Mouse (Mus musculus) CH12.LX (cell line): Measurements from ENCODE around the gene Slc25a10. TPM values are rescaled to one million over a fixed set of nuclear protein-coding genes. Genes with fewer than 3 reads are reported as not detected.

Experiments
- DNase-seq: peaks from one replicate; pipeline ENCODE4 v3.0.0-alpha.2; 2013; ENCODE audit errors: extremely low read depth
- H3K27ac ChIP-seq: 2 replicates; pipeline ENCODE4 v1.5.1; 2012; ENCODE audit warnings: low read depth, mild to moderate bottlenecking, control low read depth, moderate library complexity; ENCODE audit not compliant: insufficient read depth
- H3K27me3 ChIP-seq: replicated peaks from 2 replicates; pipeline ENCODE3; 2012; ENCODE audit warnings: inconsistent platforms
- H3K36me3 ChIP-seq, 2 experiments: replicated peaks in 1 of 2; 2 replicates each; pipeline versions ENCODE3 to v1.6.1; 2012; ENCODE audit warnings: inconsistent platforms in 1 of 2, low read length in 1 of 2, mild to moderate bottlenecking in 1 of 2, mixed read lengths in 1 of 2, moderate library complexity in 1 of 2; ENCODE audit not compliant: control insufficient read depth in 1 of 2, insufficient read depth in 1 of 2
- H3K4me1 ChIP-seq, 2 experiments: 2 replicates each; pipeline ENCODE4 v1.6.1; 2012; ENCODE audit warnings: inconsistent platforms in 1 of 2, moderate library complexity in 1 of 2; ENCODE audit not compliant: insufficient read depth in 2 of 2, control insufficient read depth in 1 of 2
- H3K4me2 ChIP-seq: 2 replicates; pipeline ENCODE4 v1.6.1; 2012; ENCODE audit warnings: low read depth, mild to moderate bottlenecking, control low read depth; ENCODE audit not compliant: poor library complexity, insufficient read depth, severe bottlenecking
- H3K4me3 ChIP-seq, 3 experiments: fragments of 150-350 bp in 1 of 3; sonication (generic) in 1 of 3; replicated peaks in 1 of 3; 2 replicates each; pipeline versions ENCODE3 to v1.5.1; 2011 to 2012; ENCODE audit warnings: low read depth in 2 of 3, low read length in 2 of 3, mild to moderate bottlenecking in 2 of 3, moderate library complexity in 2 of 3, control low read depth in 1 of 3, improper control_type of control experiment in 1 of 3, inconsistent platforms in 1 of 3, mixed read lengths in 1 of 3; ENCODE audit not compliant: poor library complexity in 1 of 3
- H3K79me2 ChIP-seq: replicated peaks from 2 replicates; pipeline ENCODE4 v1.6.1; 2012; ENCODE audit warnings: mild to moderate bottlenecking, moderate library complexity; ENCODE audit not compliant: control insufficient read depth, poor library complexity, insufficient read depth, severe bottlenecking; ENCODE audit errors: extremely low read depth
- H3K9ac ChIP-seq: 2 replicates; pipeline ENCODE4 v1.6.1; 2012; ENCODE audit warnings: low read depth, mild to moderate bottlenecking, control low read depth, moderate library complexity; ENCODE audit not compliant: insufficient read depth
- H3K9me3 ChIP-seq: replicated peaks from 2 replicates; pipeline ENCODE3; 2012; ENCODE audit warnings: low read length, inconsistent platforms, mixed read lengths
- BHLHE40 ChIP-seq: IDR thresholded peaks from 2 replicates; pipeline ENCODE4 v1.6.1; 2011; ENCODE audit warnings: mild to moderate bottlenecking, low read depth, low read length, improper control_type of control experiment
- E2F4 ChIP-seq: IDR thresholded peaks from 2 replicates; pipeline ENCODE4 v1.6.1; 2011; ENCODE audit warnings: low read depth, low read length, improper control_type of control experiment; ENCODE audit not compliant: insufficient replicate concordance
- EP300 ChIP-seq: IDR thresholded peaks from 2 replicates; pipeline ENCODE4 v1.6.1; 2011; ENCODE audit warnings: low read length, improper control_type of control experiment
- HCFC1 ChIP-seq: IDR thresholded peaks from 2 replicates; pipeline ENCODE4 v1.6.1; 2012; ENCODE audit warnings: low read depth, mild to moderate bottlenecking, inconsistent platforms, low read length, improper control_type of control experiment
- IRF4 ChIP-seq: IDR thresholded peaks from 2 replicates; pipeline ENCODE4 v1.6.1; 2014; ENCODE audit warnings: low read depth, mild to moderate bottlenecking, inconsistent platforms, low read length, improper control_type of control experiment
- MAZ ChIP-seq: IDR thresholded peaks from 2 replicates; pipeline ENCODE4 v1.6.1; 2012; ENCODE audit warnings: low read depth, mild to moderate bottlenecking, inconsistent platforms, low read length, improper control_type of control experiment, moderate library complexity
- MEF2A ChIP-seq: IDR thresholded peaks from 2 replicates; pipeline ENCODE4 v1.6.1; 2014; ENCODE audit warnings: low read depth, mild to moderate bottlenecking, inconsistent platforms, low read length, improper control_type of control experiment, borderline replicate concordance
- MXI1 ChIP-seq: IDR thresholded peaks from 2 replicates; pipeline ENCODE4 v1.6.1; 2011; ENCODE audit warnings: mild to moderate bottlenecking, low read depth, low read length, improper control_type of control experiment
- MYC ChIP-seq: IDR thresholded peaks from 2 replicates; pipeline ENCODE4 v1.6.1; 2011; ENCODE audit warnings: low read depth, mild to moderate bottlenecking, improper control_type of control experiment, low read length
- NELFE ChIP-seq: IDR thresholded peaks from 2 replicates; pipeline ENCODE4 v1.6.1; 2011; ENCODE audit warnings: low read depth, low read length, improper control_type of control experiment
- NRF1 ChIP-seq: IDR thresholded peaks from 2 replicates; pipeline ENCODE4 v1.6.1; 2014; ENCODE audit warnings: low read depth, mild to moderate bottlenecking, inconsistent platforms, low read length, improper control_type of control experiment, moderate library complexity
- POLR2AphosphoS2 ChIP-seq: IDR thresholded peaks from 2 replicates; pipeline ENCODE4 v1.6.1; 2011; ENCODE audit warnings: low read depth, low read length, improper control_type of control experiment
- RAD21 ChIP-seq: IDR thresholded peaks from 2 replicates; pipeline ENCODE4 v1.6.1; 2011; ENCODE audit warnings: low read depth, mild to moderate bottlenecking, low read length, improper control_type of control experiment, moderate library complexity
- RCOR1 ChIP-seq: conservative IDR thresholded peaks from 2 replicates; pipeline ENCODE4 v1.6.1; 2012; ENCODE audit warnings: low read depth, mild to moderate bottlenecking, inconsistent platforms, low read length, improper control_type of control experiment
- TCF12 ChIP-seq: IDR thresholded peaks from 2 replicates; pipeline ENCODE4 v1.6.1; 2014; ENCODE audit warnings: low read depth, mild to moderate bottlenecking, inconsistent platforms, low read length, improper control_type of control experiment
- USF2 ChIP-seq: conservative IDR thresholded peaks from 2 replicates; pipeline ENCODE4 v1.6.1; 2011; ENCODE audit warnings: low read depth, low read length, improper control_type of control experiment
- ZKSCAN1 ChIP-seq: IDR thresholded peaks from 2 replicates; pipeline ENCODE4 v1.6.1; 2012; ENCODE audit warnings: low read depth, inconsistent platforms, low read length, improper control_type of control experiment, borderline replicate concordance
- ZMIZ1 ChIP-seq: IDR thresholded peaks from 2 replicates; pipeline ENCODE4 v1.6.1; 2012; ENCODE audit warnings: low read depth, mild to moderate bottlenecking, inconsistent platforms, low read length, improper control_type of control experiment
- dilution Hi-C: fragments of 300-500 bp; cut with MboI; formaldehyde crosslinking; loops from 2 replicates; pipeline ENCODE4 v1.14.3; 2020; ENCODE audit warnings: low sequenced_read_pairs; ENCODE audit not compliant: extremely low pct_unique_long_range_greater_than_20kb, extremely low pct_ligation_motif_present
- in situ Hi-C: fragments of 300-500 bp; cut with MboI; formaldehyde crosslinking; loops from 3 replicates; pipeline ENCODE4 v1.14.3; 2019; ENCODE audit warnings: low sequenced_read_pairs, low pct_ligation_motif_present, low pct_unique_long_range_greater_than_20kb, mixed read lengths
- polyA plus RNA-seq: library from polyadenylated mRNA; unstranded; fragments of >175 nt; gene quantifications from 2 replicates; pipeline ENCODE4 v1.2.1, GENCODE M21; 2012; ENCODE audit warnings: low read depth; ENCODE audit not compliant: insufficient read length
- total RNA-seq, 2 experiments: library from RNA; depleted of rRNA; stranded (reverse); fragments of 300-350 nt in 1 of 2; fragments of >200 nt in 1 of 2; gene quantifications; 2 replicates each; pipeline ENCODE4 v1.2.3; 2012 to 2014

Gene Slc25a10
- total and polyA plus RNA-seq, 3 experiments: 32.9 to 45.9 (median 34.6) TPM

- Histone ChIP-seq H3K4me2 (no peak overlapping the region), H3K79me2 (no peaks in the 10 kb centered on the region), H3K9me3 (no peaks in the 10 kb centered on the region), H3K9ac (no peak overlapping the region), H3K27me3 (no peaks in the 10 kb centered on the region), H3K27ac (no peak overlapping the region), H3K4me3 (no peak overlapping the region), H3K4me1 (peaks cover 11 to 28% of the 10 kb centered on the region in 2 experiments), H3K36me3 (peaks cover 29 to 68% of the 10 kb centered on the region in 2 experiments)
- dilution Hi-C loops (no loop called here), in situ Hi-C loops (no loop called here)
- TF ChIP-seq IRF4 (no peak), ZMIZ1 (no peak), TCF12 (no peak), RAD21 (no peak), MEF2A (no peak), POLR2AphosphoS2 (no peak), NRF1 (no peak), NELFE (no peak), ZKSCAN1 (no peak), RCOR1 (no peak), USF2 (no peak), MAZ (no peak), BHLHE40 (no peak), E2F4 (no peak), EP300 (no peak), MYC (no peak), HCFC1 (no peak)
- DNase-seq: no peak
Observed at GRCm38 (mm10) chr11:120545964-120546363, 54.3 kb downstream of the Slc25a10 start.

GRCm38 (mm10) chr11:120547469-120547868 lies 55.8 kb downstream of the Slc25a10 start:
- Histone ChIP-seq H3K4me1 (peaks cover 11 to 28% of the 10 kb centered on the region in 2 experiments), H3K4me2 (no peak overlapping the region), H3K9me3 (no peaks in the 10 kb centered on the region), H3K9ac (no peak overlapping the region), H3K36me3 (peaks cover 25 to 66% of the 10 kb centered on the region in 2 experiments), H3K27ac (no peak overlapping the region), H3K4me3 (no peak overlapping the region), H3K79me2 (no peaks in the 10 kb centered on the region), H3K27me3 (no peaks in the 10 kb centered on the region)
- in situ Hi-C loops: no loop called here
- peak; percentile 43 for DNase-seq
- dilution Hi-C loops: no loop called here
- TF ChIP-seq MXI1 (no peak), HCFC1 (peak; percentile 84)
